Mouse (Mus musculus): Measurements from ENCODE around the gene Glis3. TPM values are rescaled to one million over a fixed set of nuclear protein-coding genes. Genes with fewer than 3 reads are reported as not detected.

Gene Glis3
- total RNA-seq, 2 experiments from 2014 or later: 4.4 to 7.2 TPM

DNA sequence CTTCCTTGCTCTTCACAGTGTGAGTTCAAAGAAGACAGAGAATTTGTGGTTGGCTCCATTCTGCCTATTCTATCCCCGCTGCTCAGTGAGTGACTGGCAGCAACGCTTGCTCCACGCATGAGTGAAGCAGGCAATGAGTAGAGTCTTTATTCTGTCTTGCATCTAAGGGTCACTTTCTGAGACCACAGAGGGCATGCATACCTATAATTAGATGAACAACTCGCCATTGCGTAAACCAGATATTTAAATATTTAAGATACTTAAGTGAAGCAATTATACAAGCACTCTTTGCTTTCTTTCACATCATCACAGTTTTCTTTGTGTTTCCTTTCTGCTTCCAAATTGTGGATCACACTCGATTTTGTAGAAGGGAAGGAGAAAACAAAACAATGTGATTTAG lies 163.4 kb downstream of the Glis3 start:
- no peak for DNase-seq (ENCODE audit: low spot score in 2 of 2)
- intact Hi-C loops (cut with DNase I): no loop called here

GRCm38 (mm10) chr19:28512475-28512874 lies 167.4 kb downstream of the Glis3 start:
- intact Hi-C loops (cut with DNase I): no loop called here
- DNase-seq (ENCODE audit: low spot score in 2 of 2): no peak

- no peak for DNase-seq (ENCODE audit: low spot score in 2 of 2)
- intact Hi-C loops (cut with DNase I): no loop called here
These were observed 168.0 kb downstream of the Glis3 start for GRCm38 (mm10) chr19:28511910-28512309.

DNA sequence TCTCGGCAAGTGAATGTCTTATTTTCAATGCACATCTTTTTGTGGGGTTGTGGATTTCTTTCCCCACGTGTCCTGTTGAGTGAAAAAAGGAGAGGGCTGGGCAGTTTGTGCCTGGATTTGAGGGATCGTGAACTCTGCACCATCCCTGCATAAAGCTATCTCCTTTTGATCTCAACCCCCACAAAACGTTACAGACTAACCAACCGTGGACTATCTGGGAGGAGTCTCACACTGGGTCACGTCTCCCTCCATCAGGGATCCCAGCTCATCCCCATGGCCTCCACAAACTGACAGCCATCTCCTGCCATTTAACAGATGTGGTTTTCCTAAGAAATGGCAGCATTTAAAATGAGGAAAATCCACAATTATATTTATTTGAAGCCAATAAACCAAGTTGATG lies 174.5 kb downstream of the Glis3 start:
- intact Hi-C loops (cut with DNase I): loop anchor here (5.0 kb wide), 1 partner anchor 222 kb away; no protein-coding TSS in a partner anchor
- no peak for DNase-seq (ENCODE audit: low spot score in 2 of 2)

GRCm38 (mm10) chr19:28503011-28503410 lies 176.9 kb downstream of the Glis3 start:
- DNase-seq (ENCODE audit: low spot score in 2 of 2): peak; percentile 71 to 80
- intact Hi-C loops (cut with DNase I): loop anchor here (1.0 to 5.0 kb wide), 3 partner anchors 66 to 124 kb away; no protein-coding TSS in a partner anchor

DNA sequence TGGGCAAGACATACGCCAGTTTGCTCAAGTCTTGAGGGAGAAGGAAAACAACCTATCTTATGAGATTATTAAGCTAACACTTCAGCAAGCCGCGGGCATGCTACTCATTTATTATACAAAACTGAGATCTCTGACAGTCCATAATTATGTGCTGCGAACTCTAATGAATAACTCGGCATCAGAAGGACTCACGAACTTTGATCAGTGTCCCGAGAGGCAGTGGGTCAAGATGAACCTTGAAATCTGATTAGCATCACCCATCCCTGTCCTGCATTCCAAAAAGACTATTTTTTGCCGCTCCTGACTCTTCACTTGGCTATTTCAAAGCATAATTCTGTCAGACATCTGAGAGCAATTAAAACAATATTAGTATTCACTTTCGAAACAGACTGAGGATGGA lies 178.9 kb downstream of the Glis3 start:
- no peak for DNase-seq (ENCODE audit: low spot score in 2 of 2)
- intact Hi-C loops (cut with DNase I): loop anchor here (5.0 kb wide), 1 partner anchor 126 kb away; no protein-coding TSS in a partner anchor

- intact Hi-C loops (cut with DNase I): loop anchor here (5.0 kb wide), 1 partner anchor 127 kb away; no protein-coding TSS in a partner anchor
These were observed 179.4 kb downstream of the Glis3 start for GRCm38 (mm10) chr19:28500505-28500904.

DNA sequence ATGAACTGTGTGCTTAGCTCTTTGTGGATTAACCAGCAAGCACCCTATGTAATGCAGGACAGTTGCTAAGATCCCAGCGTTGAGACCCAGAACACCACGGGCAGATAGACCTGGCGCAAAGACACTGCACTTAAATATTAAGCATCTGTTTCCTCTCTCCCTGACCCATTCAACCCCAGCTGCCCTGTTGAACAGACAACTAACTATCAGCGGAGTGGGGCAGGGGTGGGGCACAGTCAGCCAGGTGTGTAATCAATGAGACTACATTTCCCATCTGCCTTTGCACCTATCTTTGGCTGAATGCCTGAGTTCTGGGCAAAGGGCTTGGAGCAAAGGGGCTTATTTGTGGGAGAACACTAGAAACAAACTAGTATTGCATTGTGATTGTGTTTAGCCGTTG lies 180.1 kb downstream of the Glis3 start:
- intact Hi-C loops (cut with DNase I): loop anchor here (5.0 kb wide), 1 partner anchor 128 kb away; no protein-coding TSS in a partner anchor
- DNase-seq (ENCODE audit: low spot score in 2 of 2): no peak

More at GRCm38 (mm10) chr19:28500505-28500904, 179.4 kb downstream of the Glis3 start:
- no peak for DNase-seq (ENCODE audit: low spot score in 2 of 2)

GRCm38 (mm10) chr19:28495926-28496325 lies 184.0 kb downstream of the Glis3 start:
- no peak for DNase-seq (ENCODE audit: low spot score in 2 of 2)
- intact Hi-C loops (cut with DNase I): no loop called here

DNA sequence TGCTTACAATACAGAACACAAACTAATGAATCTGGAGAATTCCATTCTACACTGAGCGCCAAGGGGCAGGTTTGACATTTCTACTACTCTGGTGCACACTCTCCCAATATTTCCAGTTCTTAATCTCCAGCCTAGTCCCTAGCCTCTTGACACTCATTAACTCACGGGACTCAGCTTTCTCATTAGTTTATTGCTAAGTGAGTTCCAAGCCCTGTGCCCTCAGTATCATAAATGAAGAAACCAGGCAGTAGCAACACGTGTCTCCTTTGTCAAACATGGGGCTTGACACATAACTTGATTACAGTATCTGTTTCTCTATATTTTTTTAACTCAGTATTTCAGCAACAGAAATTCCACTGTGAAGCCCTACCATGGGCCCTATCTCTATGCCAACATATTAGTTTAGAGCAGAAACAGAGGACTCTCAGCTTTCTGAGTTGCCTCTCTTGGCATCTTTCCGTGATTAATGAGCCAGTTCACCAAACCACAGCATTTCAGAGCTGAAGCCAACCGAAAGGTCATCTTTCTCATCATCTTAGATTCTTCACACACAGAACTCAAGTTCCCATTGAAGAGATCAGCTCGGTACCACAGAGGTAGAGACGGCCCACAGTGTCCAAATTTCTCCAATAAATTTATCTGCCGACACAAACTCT lies 186.1 kb downstream of the Glis3 start:
- intact Hi-C loops (cut with DNase I): no loop called here
- DNase-seq (ENCODE audit: low spot score in 2 of 2): no peak

DNA sequence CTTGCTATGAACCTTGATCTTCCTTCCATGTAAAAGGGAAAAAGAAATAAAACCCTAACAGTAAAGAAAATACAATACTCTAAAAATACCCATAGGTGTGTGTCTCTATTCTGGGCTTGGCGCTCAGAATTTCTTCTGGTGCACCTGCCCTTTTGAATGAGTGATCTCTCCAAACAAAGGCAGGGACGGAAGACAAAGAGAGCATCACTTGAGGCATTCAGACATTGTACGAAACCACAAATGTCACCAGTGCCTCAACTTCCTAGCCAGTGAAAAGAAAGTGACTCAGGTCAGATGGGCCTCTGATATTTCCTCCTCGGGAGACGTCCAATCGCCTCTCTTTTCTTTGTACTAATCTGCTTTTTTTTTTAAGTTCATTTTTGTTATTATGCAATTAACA lies 201.8 kb downstream of the Glis3 start:
- intact Hi-C loops (cut with DNase I): no loop called here
- DNase-seq (ENCODE audit: low spot score in 2 of 2): no peak

DNA sequence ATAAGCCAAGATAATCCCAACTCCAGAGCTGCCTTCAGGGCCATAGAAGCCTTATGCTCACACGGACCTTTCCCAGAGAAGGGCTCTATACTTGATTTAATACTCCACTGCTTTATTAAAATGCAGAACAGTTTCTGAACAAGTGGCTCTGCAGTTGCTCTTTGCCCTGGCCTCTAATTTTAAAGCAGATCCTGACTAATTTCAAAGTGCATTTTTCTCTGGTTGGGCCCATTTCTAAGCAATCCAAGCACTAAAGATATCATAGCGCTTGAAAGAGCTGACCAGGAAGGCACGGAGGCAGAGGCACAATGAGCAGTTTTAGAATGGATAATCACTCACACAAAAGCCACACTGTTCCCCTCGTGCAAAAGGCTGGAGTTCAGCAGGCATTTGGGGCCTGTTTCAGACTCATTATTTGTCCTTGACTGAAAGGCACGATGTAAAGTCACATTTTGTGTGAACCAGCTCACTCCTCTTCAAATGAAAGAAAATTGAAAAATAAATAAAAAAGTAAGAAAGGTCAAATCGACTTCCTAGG lies 202.5 kb downstream of the Glis3 start:
- intact Hi-C loops (cut with DNase I): no loop called here
- DNase-seq (ENCODE audit: low spot score in 2 of 2): no peak

- intact Hi-C loops (cut with DNase I): no loop called here
These were observed 206.3 kb downstream of the Glis3 start for GRCm38 (mm10) chr19:28473621-28474020.

DNA sequence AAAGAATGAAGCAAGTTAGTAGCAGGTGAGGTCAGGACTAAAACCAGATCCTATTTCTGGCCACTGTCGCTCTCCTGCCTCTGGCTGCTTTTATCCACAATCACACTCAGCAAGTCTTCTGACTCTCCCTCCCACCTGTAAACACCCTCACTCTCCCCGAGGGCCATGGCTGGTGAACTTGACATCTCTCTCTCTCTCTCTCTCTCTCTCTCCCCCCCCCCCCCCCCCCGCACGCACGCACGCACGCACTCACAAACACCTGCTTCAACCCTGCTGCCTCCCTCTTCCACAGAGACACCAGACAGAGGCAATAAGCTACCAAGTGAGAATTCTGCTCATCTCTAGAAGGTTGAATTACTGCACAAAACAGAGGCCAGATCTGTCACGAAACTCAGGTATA lies 208.7 kb downstream of the Glis3 start:
- intact Hi-C loops (cut with DNase I): no loop called here
- no peak for DNase-seq (ENCODE audit: low spot score in 2 of 2)

More at GRCm38 (mm10) chr19:28473621-28474020, 206.3 kb downstream of the Glis3 start:
- no peak for DNase-seq (ENCODE audit: low spot score in 2 of 2)

GRCm38 (mm10) chr19:28465779-28466178 lies 214.1 kb downstream of the Glis3 start:
- DNase-seq (ENCODE audit: low spot score in 2 of 2): no peak
- intact Hi-C loops (cut with DNase I): no loop called here

- DNase-seq (ENCODE audit: low spot score in 2 of 2): no peak
- intact Hi-C loops (cut with DNase I): no loop called here
These were observed 225.5 kb downstream of the Glis3 start for GRCm38 (mm10) chr19:28454331-28454730.

- intact Hi-C loops (cut with DNase I): no loop called here
These were observed 226.8 kb downstream of the Glis3 start for GRCm38 (mm10) chr19:28452951-28453520.

GRCm38 (mm10) chr19:28448811-28449210 lies 231.1 kb downstream of the Glis3 start:
- DNase-seq (ENCODE audit: low spot score in 2 of 2): no peak
- intact Hi-C loops (cut with DNase I): no loop called here

More at GRCm38 (mm10) chr19:28452951-28453520, 226.8 kb downstream of the Glis3 start:
- DNase-seq (ENCODE audit: low spot score in 2 of 2): peak; percentile 24 to 34

DNA sequence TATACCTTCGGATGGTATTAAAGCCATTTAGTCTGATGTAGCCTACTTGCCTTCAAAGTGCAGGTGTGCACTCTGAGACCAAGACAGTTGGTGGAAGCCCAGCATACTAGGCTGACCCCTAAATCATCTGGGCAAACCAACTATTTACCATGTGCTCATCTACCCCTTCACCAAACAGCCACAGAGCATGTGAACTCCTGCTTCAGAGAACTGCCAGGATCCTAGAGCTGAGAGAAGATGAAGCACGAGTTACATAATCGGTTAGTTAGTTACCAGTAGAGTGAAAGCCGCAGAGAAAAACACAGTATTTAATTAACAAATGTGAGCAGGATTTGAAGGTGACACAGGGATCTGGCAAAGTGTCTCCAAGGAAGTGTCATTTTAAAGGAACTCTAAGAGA lies 237.7 kb downstream of the Glis3 start:
- no peak for DNase-seq (ENCODE audit: low spot score in 2 of 2)
- intact Hi-C loops (cut with DNase I): no loop called here

DNA sequence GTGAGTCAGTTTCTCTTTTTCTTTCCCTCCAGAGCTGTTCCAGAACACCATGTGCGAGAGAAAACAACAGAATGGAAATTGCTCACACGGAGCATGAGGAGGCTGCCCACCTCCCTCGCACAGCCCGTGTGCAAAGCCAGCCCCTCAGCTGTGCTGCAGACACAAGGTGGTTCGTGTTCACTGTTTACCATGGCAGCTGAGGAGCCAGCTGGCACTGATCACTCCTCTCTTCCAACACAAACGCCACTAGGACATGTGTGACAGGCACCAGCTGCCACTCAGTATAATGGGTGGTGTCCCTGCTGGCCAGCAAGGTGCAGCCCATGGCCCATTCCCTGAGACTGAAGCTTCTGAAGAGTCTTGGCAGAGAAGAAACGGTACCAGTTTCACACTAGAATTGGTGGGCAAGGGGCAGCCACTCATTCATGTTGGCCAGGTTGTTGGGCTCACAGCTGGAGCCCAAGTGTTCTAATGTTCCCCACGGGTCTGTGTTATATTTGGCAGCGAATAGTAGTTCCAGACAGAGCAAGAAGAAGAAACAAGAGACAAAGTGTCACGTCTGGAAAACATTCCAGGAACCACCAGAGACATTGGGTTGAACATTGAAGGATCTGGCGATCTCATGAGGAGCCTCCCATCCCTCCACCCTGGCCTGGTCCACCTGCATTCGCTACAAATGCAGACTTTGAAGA lies 243.3 kb downstream of the Glis3 start:
- peak; percentile 71 to 72 for DNase-seq (ENCODE audit: low spot score in 2 of 2)
- intact Hi-C loops (cut with DNase I): loop anchor here (2.0 kb wide), 1 partner anchor 66 kb away; no protein-coding TSS in a partner anchor
